Mouse (Mus musculus): ENCODE measurements around the gene Smarca1.
A peak's percentile ranks its signal among the peaks of the same experiment; 100 is the strongest.

Smarca1 gene

GRCm38 (mm10) chrX:47892431-47893024 is at the start of gene Smarca1:
Gene Smarca1, minus strand, starts transcription at chrX:47892974.
- no peak for DNase-seq (ENCODE audit: low read depth in 2 of 2, low spot score in 2 of 2)

- no peak for DNase-seq (ENCODE audit: low read depth in 2 of 2, low spot score in 2 of 2)
Observed at GRCm38 (mm10) chrX:47937740-47938139, 45.0 kb upstream of the Smarca1 start.

GRCm38 (mm10) chrX:47936885-47937284 is 44.1 kb upstream of the Smarca1 start:
- no peak for DNase-seq (ENCODE audit: low read depth in 2 of 2, low spot score in 2 of 2)

- DNase-seq (ENCODE audit: low read depth in 2 of 2, low spot score in 2 of 2), result no peak
Observed at GRCm38 (mm10) chrX:47934352-47934751, 41.6 kb upstream of the Smarca1 start.

GRCm38 (mm10) chrX:47930449-47930848 is 37.7 kb upstream of the Smarca1 start:
- DNase-seq (ENCODE audit: low read depth in 2 of 2, low spot score in 2 of 2), result no peak

GRCm38 (mm10) chrX:47927981-47928380 is 35.2 kb upstream of the Smarca1 start:
- no peak for DNase-seq (ENCODE audit: low read depth in 2 of 2, low spot score in 2 of 2)

GRCm38 (mm10) chrX:47920541-47920940 is 27.8 kb upstream of the Smarca1 start:
- no peak for DNase-seq (ENCODE audit: low read depth in 2 of 2, low spot score in 2 of 2)

- DNase-seq (ENCODE audit: low read depth in 2 of 2, low spot score in 2 of 2), result no peak
Observed at GRCm38 (mm10) chrX:47916831-47917230, 24.1 kb upstream of the Smarca1 start.

GRCm38 (mm10) chrX:47913543-47913938 is 20.8 kb upstream of the Smarca1 start:
- no peak for DNase-seq (ENCODE audit: low read depth in 2 of 2, low spot score in 2 of 2)

- DNase-seq (ENCODE audit: low read depth in 2 of 2, low spot score in 2 of 2), result no peak
Observed at GRCm38 (mm10) chrX:47912904-47913542, 20.2 kb upstream of the Smarca1 start.

- peak; percentile 42 to 58 for DNase-seq (ENCODE audit: low read depth in 2 of 2, low spot score in 2 of 2)
Observed at GRCm38 (mm10) chrX:47912306-47912792, 19.6 kb upstream of the Smarca1 start, which contains the start of gene Ocrl. Gene Ocrl, plus strand, starts transcription at chrX:47912387.

- DNase-seq (ENCODE audit: low read depth in 2 of 2, low spot score in 2 of 2), result no peak
Observed at GRCm38 (mm10) chrX:47891907-47892430, 805 bp downstream of the Smarca1 start.

- DNase-seq (ENCODE audit: low read depth in 2 of 2, low spot score in 2 of 2), result no peak
Observed at GRCm38 (mm10) chrX:47891243-47891906, 1.4 kb downstream of the Smarca1 start.

- no peak for DNase-seq (ENCODE audit: low read depth in 2 of 2, low spot score in 2 of 2)
Observed at GRCm38 (mm10) chrX:47887401-47887800, 5.4 kb downstream of the Smarca1 start.

- DNase-seq (ENCODE audit: low read depth in 2 of 2, low spot score in 2 of 2), result no peak
Observed at GRCm38 (mm10) chrX:47882813-47883212, 10.0 kb downstream of the Smarca1 start.

- no peak for DNase-seq (ENCODE audit: low read depth in 2 of 2, low spot score in 2 of 2)
Observed at GRCm38 (mm10) chrX:47880052-47880451, 12.7 kb downstream of the Smarca1 start.

- no peak for DNase-seq (ENCODE audit: low read depth in 2 of 2, low spot score in 2 of 2)
Observed at GRCm38 (mm10) chrX:47858544-47858943, 34.2 kb downstream of the Smarca1 start.

GRCm38 (mm10) chrX:47835835-47836195 is 57.0 kb downstream of the Smarca1 start:
- DNase-seq (ENCODE audit: low read depth in 2 of 2, low spot score in 2 of 2), result no peak

- no peak for DNase-seq (ENCODE audit: low read depth in 2 of 2, low spot score in 2 of 2)
Observed at GRCm38 (mm10) chrX:47835098-47835834, 57.5 kb downstream of the Smarca1 start.

GRCm38 (mm10) chrX:47833431-47833830 is 59.3 kb downstream of the Smarca1 start:
- no peak for DNase-seq (ENCODE audit: low read depth in 2 of 2, low spot score in 2 of 2)

- no peak for DNase-seq (ENCODE audit: low read depth in 2 of 2, low spot score in 2 of 2)
Observed at GRCm38 (mm10) chrX:47820566-47820965, 72.2 kb downstream of the Smarca1 start.

All from CD8-positive naive resting alpha-beta T cell, adult 2 months (primary cell).